Mouse (Mus musculus) kidney, adult 9 months (tissue): ENCODE results near the gene Prn.

ENCODE experiments used
- DNase-seq: peaks from one replicate; pipeline ENCODE4 v3.0.0; 2022

Prn gene

DNA sequence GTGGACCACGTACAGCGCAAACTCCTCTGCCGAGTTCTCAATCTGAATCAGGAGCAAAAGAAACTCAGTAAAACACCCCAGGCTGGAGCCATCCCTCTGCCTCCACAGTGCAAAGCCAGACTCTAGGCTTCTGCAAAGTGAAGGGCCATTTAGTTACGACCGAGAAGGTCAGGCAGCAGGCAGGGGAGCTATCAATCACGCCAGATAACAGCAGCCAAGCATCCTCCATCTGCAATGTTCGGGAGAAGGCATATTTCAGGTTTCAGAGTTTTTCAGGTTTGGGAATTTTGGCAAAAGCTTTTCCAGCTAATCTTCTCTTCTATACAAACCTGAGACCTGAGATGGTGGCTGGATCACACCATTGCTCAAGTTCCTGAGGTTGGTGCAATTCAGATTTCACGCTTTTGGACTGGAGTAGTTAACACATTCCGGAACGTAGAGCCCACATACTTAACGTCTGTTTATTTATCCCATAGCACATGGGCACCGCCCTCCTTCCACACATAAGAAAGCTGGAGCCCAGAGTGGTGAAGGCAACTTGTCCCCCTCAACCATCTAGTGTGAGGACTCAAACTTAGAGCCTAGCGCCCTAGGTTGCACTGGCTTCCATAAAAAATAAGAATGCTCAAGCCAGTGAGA is 92.1 kb downstream of the Prn start:
- no peak for DNase-seq

DNA sequence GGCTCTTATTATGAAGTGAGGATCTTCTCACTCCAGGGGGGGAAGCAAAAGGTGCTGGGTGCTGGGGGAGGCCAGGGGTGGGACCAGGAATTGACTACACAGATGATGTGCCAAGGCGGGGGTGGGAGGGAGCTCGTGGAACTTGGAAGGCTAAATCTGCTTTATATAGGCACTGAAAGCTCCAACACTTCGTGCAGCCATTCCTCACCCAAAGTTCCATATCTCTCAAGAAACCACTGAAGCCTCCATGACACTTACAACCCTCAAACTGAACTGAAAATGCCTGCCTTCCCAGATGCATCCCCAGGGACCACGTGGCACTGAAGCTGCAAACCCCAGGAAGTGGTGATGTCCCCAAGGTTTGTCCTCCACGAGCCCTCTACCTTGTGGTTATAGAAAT is 94.2 kb downstream of the Prn start:
- DNase-seq: no peak

DNA sequence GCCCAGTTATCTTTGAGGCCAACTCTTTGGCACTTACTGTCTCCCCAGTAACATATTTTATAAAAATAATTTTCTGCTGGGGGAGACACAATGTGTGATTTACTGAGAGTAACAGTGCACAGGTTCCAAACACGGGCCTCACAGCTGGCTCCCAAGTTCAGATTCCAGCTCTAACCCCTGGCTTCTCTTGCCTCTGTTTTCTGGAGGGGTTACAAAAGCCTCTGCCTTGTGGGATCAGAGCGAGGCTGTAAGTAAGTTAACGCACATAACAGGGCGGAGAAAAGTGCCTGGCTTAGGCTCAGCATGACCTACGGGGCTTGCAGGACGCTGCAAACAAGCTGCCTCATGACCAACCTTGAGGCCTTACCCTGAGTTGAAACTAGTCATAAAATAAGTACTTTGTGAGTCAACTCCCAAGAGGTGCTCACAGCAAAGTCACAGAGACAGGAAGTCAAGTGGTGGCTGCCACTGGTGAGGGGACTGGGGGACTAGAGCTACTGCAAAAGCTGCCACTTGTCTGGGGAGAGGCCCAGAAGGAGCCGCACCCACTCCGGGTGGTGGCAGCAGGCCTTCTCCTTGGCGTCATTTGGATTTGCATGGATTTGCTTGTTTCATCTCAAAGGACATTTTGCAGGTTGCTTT is 94.9 kb downstream of the Prn start:
- no peak for DNase-seq

DNA sequence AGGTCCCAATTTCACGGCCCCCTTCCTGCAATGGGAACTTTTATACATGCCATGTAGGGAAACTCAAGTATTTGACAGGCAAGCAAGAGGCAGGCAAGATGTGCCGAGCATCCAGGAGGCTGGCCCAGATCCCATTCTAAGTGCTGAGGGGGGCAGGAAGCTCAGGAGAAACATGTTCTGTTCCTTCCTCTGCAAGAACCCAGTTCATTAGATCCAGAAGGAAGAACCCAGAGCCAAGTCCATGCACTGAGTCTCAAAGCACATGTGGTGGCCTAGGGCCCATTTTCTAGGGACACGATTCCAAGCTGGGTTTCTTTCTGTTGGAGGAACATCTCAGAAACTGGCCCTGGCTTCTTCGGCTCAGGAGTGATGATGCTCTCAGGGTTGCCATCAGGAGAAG is 95.7 kb downstream of the Prn start:
- DNase-seq: no peak
